Mouse (Mus musculus): ENCODE data around the gene Zfp39. TPM values are rescaled to one million over a fixed set of nuclear protein-coding genes. Genes with fewer than 3 reads are reported as not detected.
A peak's percentile ranks its signal among the peaks of the same experiment; 100 is the strongest.

The Zfp39 gene
- polyA plus RNA-seq, 1 experiment: 1.8 TPM

DNA sequence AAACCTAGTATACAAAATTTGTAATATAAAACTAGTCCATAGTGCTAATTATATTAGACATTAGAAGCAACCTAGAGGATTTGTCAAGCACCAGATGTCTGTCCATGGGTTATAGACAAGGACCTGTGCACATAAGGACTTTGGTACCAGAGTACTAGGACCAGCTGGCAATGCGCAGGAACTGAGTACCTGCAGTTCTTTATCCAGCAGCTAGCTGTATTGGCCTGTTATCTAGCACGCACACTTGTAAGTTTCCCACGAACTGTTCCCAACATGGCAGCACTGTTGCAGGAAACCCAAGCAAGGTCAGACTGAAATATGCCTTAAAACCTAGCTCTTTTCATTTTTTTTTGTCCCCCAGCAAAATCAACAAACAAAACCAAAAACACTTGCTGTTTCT is 26.2 kb upstream of the Zfp39 start:
- H3K4me3 ChIP-seq (ENCODE audit: insufficient read depth, low read depth, low read length): no peak overlapping the region
- H3K4me1 ChIP-seq (ENCODE audit: control insufficient read depth, insufficient read depth, insufficient read length, low read length): no peaks in the 10 kb centered on the region
- no peak overlapping the region for H3K27ac ChIP-seq (replicated peaks; ENCODE audit: low read depth, low read length)

- Histone ChIP-seq H3K4me3 (ENCODE audit: insufficient read depth, low read depth, low read length) (no peak overlapping the region), H3K27ac (replicated peaks; ENCODE audit: low read depth, low read length) (no peak overlapping the region), H3K4me1 (ENCODE audit: control insufficient read depth, insufficient read depth, insufficient read length, low read length) (no peaks in the 10 kb centered on the region)
Measured at GRCm38 (mm10) chr11:58929641-58930040, 25.6 kb upstream of the Zfp39 start.

DNA sequence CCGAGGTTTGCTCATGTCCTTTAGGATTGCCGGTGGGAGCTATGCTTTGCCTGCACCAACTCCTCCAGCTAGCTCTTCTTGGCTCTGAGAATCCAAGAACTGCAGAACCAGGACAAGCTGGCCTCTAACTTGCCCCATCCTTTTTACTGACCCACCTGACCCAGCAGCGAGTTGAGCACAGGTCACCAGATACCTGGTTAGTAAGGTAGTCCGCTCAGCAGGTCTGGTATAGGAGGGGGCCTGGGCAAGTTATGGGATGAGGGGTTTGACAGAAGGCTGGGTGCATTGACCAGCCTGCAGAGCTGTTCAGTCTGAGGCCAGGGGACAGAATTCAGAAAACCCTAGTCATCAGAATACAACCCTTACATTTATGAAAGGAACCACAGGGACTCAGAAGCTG is 25.0 kb upstream of the Zfp39 start:
- H3K4me3 ChIP-seq (ENCODE audit: insufficient read depth, low read depth, low read length): no peak overlapping the region
- no peak overlapping the region for H3K27ac ChIP-seq (replicated peaks; ENCODE audit: low read depth, low read length)
- no peaks in the 10 kb centered on the region for H3K4me1 ChIP-seq (ENCODE audit: control insufficient read depth, insufficient read depth, insufficient read length, low read length)

DNA sequence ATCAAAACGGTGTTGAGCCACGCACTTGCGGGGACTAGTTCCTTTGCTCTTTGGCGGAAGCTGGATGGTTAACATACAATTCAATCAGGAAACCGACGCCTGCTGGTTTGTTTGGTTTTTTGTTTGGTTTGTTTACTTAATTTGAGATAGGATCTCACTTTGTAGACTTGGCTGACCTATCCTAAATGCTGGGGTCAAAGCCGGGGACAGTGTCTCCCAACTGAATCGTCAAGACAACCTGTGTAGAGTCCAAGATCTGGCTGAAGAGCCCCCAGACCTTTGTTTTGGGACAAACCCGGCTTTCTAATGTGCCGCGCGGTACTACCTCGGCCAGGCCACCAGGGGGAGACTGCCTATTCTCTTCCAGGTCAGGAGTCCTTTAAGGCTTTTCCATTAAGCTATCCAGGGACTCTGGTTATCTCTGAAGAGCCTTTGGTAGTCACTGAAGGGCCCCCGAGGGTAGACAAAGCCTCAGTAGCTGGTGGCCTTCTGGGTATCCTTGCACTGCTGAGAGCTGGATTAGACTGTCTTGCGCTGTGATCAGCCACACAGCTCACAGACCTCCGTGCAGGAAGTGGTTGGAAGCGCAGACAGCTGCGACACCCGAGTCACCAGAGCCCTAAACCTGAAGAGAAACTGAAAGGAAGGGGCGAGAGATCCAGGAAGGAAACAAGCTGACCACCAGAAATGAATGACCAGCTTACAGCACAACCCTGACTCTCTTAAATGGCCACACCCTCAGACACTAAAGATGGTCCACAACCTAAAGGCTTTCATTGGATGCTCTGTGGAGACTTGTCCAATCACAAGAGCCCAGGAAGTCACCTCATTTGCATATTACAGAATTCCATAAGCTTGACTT is 24.0 kb upstream of the Zfp39 start:
- H3K4me1 ChIP-seq (ENCODE audit: control insufficient read depth, insufficient read depth, insufficient read length, low read length): no peaks in the 10 kb centered on the region
- H3K27ac ChIP-seq (replicated peaks; ENCODE audit: low read depth, low read length): peak overlapping the region; percentile 79
- peak overlapping the region; percentile 47 for H3K4me3 ChIP-seq (ENCODE audit: insufficient read depth, low read depth, low read length)

- Histone ChIP-seq H3K4me3 (ENCODE audit: insufficient read depth, low read depth, low read length) (no peak overlapping the region), H3K27ac (replicated peaks; ENCODE audit: low read depth, low read length) (no peak overlapping the region), H3K4me1 (ENCODE audit: control insufficient read depth, insufficient read depth, insufficient read length, low read length) (no peaks in the 10 kb centered on the region)
Measured at GRCm38 (mm10) chr11:58927053-58927452, 23.0 kb upstream of the Zfp39 start.

DNA sequence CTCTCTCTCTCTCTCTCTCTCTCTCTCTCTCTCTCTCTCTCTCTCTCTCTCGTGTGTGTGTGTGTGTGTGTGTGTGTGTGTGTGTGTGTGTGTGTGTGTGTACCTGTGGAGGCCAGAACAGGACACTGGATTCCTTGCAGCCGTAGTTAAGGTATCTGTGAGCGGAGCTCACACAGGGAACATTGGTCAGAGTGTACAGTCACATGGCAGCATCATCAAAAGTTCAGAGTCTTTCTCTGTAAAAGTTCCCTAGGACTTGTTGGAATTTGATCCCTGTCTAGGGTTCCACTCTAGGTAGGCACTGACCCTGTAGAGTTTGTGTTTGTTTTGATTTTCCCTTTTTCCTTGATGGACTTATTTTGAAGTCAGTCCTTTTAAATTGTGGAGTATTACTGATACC is 22.6 kb upstream of the Zfp39 start:
- H3K4me3 ChIP-seq (ENCODE audit: insufficient read depth, low read depth, low read length): no peak overlapping the region
- no peaks in the 10 kb centered on the region for H3K4me1 ChIP-seq (ENCODE audit: control insufficient read depth, insufficient read depth, insufficient read length, low read length)
- no peak overlapping the region for H3K27ac ChIP-seq (replicated peaks; ENCODE audit: low read depth, low read length)

- H3K27ac ChIP-seq (replicated peaks; ENCODE audit: low read depth, low read length): no peak overlapping the region
- no peak overlapping the region for H3K4me3 ChIP-seq (ENCODE audit: insufficient read depth, low read depth, low read length)
- H3K4me1 ChIP-seq (ENCODE audit: control insufficient read depth, insufficient read depth, insufficient read length, low read length): no peaks in the 10 kb centered on the region
Measured at GRCm38 (mm10) chr11:58922420-58922819, 18.4 kb upstream of the Zfp39 start.

GRCm38 (mm10) chr11:58918759-58919158 is 14.7 kb upstream of the Zfp39 start:
- Histone ChIP-seq H3K4me1 (ENCODE audit: control insufficient read depth, insufficient read depth, insufficient read length, low read length) (no peaks in the 10 kb centered on the region), H3K4me3 (ENCODE audit: insufficient read depth, low read depth, low read length) (no peak overlapping the region), H3K27ac (replicated peaks; ENCODE audit: low read depth, low read length) (no peak overlapping the region)

GRCm38 (mm10) chr11:58917745-58918366 is 13.8 kb upstream of the Zfp39 start, which contains the start of gene Btnl10:
Gene Btnl10 (plus strand): TSS chr11:58917908.
- no peaks in the 10 kb centered on the region for H3K4me1 ChIP-seq (ENCODE audit: control insufficient read depth, insufficient read depth, insufficient read length, low read length)
- no peak within 1 kb of the TSS for H3K27ac ChIP-seq (replicated peaks; ENCODE audit: low read depth, low read length)
- no peak within 1 kb of the TSS for H3K4me3 ChIP-seq (ENCODE audit: insufficient read depth, low read depth, low read length)

DNA sequence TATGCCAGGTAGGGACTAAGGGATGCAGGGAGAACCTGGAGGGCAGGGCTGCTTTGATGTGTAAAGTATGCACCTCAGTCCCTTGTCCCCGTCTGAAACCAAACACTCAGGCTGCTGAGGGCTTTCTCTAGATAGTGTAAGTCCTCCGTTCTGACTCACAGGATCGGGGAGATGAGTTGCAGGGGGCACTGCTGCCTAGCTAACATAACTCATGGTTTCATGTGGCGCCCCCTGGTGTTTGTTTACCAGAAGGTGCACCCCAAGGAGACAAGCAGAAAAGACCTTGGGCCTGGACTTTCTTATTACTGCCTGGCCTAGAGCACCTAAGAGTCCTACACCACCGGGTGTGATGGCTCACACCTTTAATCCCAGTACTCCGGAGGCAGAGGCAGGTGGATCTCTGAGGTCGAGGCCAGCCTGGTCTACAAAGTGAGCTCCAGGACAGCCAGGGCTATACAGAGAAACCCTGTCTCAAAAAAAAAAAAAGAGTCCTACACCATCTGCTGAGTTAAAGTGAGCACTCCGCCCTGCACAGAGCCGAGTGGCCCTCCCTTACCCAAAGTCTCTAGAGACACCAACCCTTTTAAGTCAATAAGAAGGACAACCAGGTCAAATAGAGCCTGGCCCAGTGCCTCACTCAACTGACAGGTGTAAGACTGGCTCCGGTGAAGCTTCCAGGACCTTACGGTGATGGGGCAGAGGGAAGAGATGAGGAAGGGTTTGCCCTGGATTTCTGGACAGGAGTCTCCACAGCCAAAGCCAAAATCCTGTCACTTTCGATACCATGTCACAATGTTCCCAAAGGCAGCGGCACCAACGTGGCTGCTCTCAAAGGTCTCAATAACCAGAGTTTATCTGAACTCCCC is 13.1 kb upstream of the Zfp39 start:
- Histone ChIP-seq H3K4me1 (ENCODE audit: control insufficient read depth, insufficient read depth, insufficient read length, low read length) (no peaks in the 10 kb centered on the region), H3K4me3 (ENCODE audit: insufficient read depth, low read depth, low read length) (no peak overlapping the region), H3K27ac (replicated peaks; ENCODE audit: low read depth, low read length) (no peak overlapping the region)

DNA sequence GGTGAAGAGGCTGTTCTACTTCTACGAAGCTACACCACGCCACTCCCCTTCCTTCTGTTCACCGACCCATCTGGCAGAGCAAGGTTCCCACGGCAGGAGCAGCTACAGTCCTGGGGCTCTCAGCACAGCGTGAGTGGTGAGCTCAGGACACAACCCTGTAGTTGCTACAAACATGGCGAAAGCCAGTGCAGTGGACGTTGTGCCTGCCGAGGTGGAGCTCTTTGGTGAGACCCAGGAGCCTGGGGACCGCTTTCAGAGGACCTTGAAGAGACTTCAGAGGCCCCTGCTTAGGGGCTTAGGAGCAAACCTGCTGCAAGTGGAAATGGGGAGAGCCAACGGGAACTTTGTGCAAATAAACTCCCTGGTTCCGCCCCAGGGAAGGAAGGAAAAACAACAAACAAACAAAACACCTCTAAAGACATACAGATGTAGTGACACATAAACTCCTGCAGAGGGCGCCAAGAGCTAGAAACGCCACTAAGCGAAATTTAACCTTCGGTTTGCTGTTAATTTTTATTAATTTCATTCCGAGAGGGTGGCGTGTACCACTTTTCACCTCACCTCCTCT is 10.5 kb upstream of the Zfp39 start:
- H3K4me1 ChIP-seq (ENCODE audit: control insufficient read depth, insufficient read depth, insufficient read length, low read length): no peaks in the 10 kb centered on the region
- peak overlapping the region; percentile 64 for H3K4me3 ChIP-seq (ENCODE audit: insufficient read depth, low read depth, low read length)
- H3K27ac ChIP-seq (replicated peaks; ENCODE audit: low read depth, low read length): no peak overlapping the region

DNA sequence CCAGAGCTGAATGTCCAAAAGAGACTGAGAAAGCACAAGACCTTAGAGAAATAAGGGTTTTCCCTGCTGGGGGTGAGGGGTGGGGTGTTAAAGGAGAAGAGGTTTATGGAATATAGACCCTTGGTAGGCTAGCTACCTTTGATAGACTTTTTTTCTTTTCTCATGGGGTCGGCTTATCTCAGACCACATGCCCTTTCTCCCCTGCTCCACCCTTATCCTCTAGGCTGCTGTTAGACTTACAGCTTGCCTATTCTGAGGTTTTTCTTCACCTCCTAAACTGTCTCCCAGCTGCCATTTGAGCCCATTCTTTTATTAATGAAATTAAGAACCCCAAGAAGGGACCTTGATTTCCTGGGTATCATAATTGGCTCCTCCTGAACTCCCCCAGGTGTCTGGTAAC is 9.8 kb upstream of the Zfp39 start:
- no peak overlapping the region for H3K27ac ChIP-seq (replicated peaks; ENCODE audit: low read depth, low read length)
- H3K4me1 ChIP-seq (ENCODE audit: control insufficient read depth, insufficient read depth, insufficient read length, low read length): no peaks in the 10 kb centered on the region
- no peak overlapping the region for H3K4me3 ChIP-seq (ENCODE audit: insufficient read depth, low read depth, low read length)

DNA sequence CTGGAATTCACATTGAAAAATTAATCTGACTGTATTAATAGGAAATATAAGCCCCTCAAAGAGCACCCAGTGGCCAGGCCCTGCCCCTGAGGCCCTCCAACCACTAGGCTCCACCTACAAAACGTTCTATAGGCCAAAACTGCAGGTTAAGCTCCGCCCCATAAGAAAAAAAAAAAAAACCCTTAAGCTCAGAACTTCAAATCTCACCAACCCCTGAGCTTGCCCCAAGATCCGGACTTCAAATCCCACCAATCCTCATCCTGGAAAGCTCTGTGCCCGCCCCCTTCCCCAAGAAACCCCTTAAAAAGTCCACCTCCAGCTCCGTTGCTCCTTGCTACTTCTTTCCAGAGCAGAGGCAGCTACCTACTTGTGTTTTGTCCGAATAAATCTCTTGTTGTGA is 813 bp upstream of the Zfp39 start:
- Histone ChIP-seq H3K4me1 (ENCODE audit: control insufficient read depth, insufficient read depth, insufficient read length, low read length) (no peaks in the 10 kb centered on the region), H3K4me3 (ENCODE audit: insufficient read depth, low read depth, low read length) (0 out of 2 replicates have a peak overlapping the region, but pooled peaks have one; percentile 2), H3K27ac (replicated peaks; ENCODE audit: low read depth, low read length) (no peak overlapping the region)

DNA sequence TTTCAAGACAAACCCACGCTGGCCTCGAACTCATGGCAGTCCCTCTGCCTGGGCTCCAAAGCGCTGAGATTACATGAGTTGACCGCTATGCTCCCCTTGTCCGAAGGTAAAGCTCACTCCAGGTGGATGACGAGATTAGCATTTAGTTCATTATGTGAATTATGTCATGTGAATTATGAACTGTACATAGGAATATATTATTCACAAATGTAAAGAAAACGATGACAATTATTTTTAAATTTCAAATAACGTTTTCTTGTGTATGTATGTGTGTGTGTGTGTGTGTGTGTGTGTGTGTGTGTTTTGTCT is 339 bp upstream of the Zfp39 start:
- no peaks in the 10 kb centered on the region for H3K4me1 ChIP-seq (ENCODE audit: control insufficient read depth, insufficient read depth, insufficient read length, low read length)
- peak overlapping the region; percentile 35 for H3K27ac ChIP-seq (replicated peaks; ENCODE audit: low read depth, low read length)
- peak overlapping the region; percentile 73 for H3K4me3 ChIP-seq (ENCODE audit: insufficient read depth, low read depth, low read length)

DNA sequence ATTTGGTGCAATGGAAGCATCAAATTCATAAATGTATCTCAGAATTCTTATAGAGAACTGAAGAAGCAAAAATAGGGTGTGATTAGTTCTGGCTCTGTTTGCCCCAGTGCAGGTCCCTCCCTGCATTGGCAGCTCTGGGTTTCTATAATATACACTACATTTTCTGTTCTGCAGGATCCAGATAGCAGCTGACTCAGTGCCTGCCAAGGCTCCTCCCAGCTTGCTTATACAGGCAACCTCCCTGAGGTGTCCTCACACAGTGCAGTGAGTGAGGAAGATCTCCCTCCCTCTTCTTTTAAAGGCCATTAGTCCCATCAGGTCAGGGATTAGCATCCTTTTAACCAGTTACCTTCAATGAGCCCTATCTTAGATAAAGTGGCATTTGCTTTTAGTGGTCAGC is 2.9 kb downstream of the Zfp39 start:
- H3K4me1 ChIP-seq (ENCODE audit: control insufficient read depth, insufficient read depth, insufficient read length, low read length): no peaks in the 10 kb centered on the region
- H3K27ac ChIP-seq (replicated peaks; ENCODE audit: low read depth, low read length): no peak overlapping the region
- no peak overlapping the region for H3K4me3 ChIP-seq (ENCODE audit: insufficient read depth, low read depth, low read length)
